Mouse (Mus musculus) CD4-positive, CD25-positive, alpha-beta regulatory T cell (primary cell): ENCODE measurements around the gene Tktl1. TPM values are rescaled to one million over a fixed set of nuclear protein-coding genes. Genes with fewer than 3 reads are reported as not detected.

Source experiments
- polyA plus RNA-seq: library from polyadenylated mRNA; unstranded; fragments of 100-300 nt; shearing (Covaris generic); gene quantifications from one replicate; pipeline ENCODE4 v1.2.1, GENCODE M21; 2017

The Tktl1 gene
- polyA plus RNA-seq = 1.2 TPM

DNA sequence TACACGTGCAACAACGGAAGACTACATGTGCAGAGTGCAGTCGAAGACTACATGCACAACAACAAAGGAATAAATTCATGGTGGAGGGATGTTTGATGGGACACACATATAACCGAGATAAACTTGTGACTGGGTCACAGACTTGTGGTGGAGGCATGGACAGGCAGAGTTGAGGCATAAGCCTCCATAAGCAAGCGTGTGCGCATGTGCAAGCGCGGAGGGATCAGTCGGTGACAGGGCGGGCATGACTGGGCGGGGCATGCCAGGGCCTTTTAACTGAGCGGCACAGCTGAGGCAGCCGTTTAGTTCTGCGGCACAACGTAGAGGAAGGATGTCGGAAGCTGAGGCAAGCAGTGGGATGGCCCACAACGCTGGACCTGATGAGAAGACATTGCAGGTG, at the start of gene Tktl1:
Gene Tktl1 (plus strand): TSS at position 301 of the 400 bp plus-strand sequence.

DNA sequence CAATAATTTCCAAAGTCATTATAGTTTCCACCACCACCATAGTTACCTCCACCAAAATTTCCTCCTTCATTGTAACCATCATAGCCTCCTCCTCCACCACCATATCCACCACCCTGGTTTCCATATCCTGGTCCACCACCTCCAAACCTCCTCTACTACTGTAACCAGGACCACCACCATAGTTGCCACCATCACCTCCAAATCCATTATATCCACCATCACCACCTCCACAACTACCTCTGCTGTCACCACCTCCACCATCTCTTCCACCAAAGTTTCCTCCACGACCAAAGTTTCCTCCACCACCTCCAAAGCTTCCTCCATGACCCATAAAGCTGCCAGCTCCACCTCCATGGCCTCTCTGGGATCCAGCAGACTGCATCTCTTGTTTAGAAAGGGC, 41.8 kb upstream of the Tktl1 start, which contains the start of gene Mecp2:
Gene Mecp2 (minus strand): TSS at position 101 of the 400 bp plus-strand sequence.

DNA sequence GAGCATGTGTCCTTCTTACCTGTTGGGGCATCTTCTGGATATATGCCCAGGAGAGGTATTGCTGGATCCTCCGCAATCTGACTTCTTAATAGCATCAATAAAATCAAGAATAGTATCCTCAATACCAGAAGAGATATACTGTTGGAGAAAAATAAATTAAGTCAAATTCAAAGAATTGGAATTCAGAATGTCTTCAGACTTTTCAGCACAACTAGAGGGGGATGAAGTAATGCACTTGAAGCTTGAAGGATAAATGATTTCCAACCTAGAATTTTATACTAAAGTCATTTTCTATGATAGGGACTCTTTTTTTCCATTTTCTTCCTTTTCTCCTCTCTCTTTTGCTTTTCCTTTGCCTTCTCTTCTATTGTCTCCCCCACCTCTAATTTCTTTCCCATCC, 9.3 kb upstream of the Tktl1 start, which contains the start of gene Tex28:
Gene Tex28 (minus strand): TSS at position 101 of the 400 bp plus-strand sequence.

DNA sequence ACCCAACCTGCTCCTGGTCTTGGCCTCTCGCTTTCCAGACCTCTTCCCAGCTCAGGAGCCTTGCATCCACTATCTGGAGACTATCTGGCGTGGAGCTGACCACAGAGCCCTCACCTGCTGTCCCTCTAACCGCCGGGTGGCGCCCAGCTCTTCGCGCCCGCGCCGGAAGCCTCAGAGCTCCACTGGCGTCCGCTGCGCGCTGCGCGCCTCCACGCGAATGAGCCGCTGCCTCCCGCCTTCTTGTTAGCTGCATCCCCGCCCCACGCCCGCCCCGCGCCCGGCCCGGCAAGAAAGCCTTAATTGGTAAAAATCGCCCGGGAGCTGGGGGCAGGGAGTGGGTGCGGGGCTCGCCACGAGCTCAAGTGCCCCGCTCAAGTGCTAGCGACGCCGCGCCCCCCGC, 72.6 kb downstream of the Tktl1 start, which contains the start of gene Flna:
Gene Flna (minus strand): TSS at position 206 of the 400 bp plus-strand sequence.

DNA sequence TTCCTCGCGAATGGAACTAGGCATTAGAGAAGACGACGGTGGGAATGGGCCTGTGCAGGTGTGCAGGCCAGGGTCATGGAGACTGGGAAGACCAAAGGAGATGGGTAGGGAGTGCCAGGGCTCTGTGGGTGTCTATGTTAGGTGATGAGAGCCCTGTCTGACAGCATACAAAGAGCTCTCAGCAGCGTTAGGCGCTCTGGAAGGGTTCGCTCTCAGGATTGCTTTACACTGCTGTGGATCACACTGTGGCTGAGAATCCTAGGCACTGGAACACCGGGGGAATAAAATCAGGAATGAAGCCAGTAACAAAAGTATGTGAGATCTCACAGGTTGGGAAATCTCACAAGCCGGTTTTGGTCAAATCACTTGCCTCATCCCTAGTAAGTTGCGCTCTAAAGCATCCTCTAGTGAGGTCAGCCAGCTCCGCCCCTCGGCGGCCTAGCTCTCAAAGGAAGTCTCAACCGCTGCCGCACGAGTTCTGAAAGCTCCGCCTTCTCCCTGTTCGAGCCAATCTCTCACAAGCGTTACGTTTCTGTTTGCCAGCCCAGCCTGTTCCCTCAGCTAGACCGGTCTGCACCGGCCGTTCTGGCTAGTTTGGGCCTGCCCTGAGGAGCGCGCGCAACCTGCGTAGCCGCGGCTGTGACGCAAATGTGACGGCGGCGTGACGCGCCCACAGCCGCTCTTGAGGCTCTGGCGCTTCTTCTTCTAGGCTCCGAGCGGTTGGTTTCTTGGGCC, 77.3 kb downstream of the Tktl1 start, which contains the start of gene Emd:
Gene Emd (plus strand): TSS at position 535 of the 735 bp plus-strand sequence.

Other genes starting within 250 kb of the Tktl1 start
- 3.9 TPM for gene Renbp, start 246.4 kb upstream of the Tktl1 start, polyA plus RNA-seq
- gene Hcfc1, start 210.9 kb upstream of the Tktl1 start, polyA plus RNA-seq = 45.8 TPM
- gene Irak1, start 153.3 kb upstream of the Tktl1 start, polyA plus RNA-seq = 201 TPM
- not detected for gene Opn1mw, start 49.8 kb upstream of the Tktl1 start, polyA plus RNA-seq
- 41.3 TPM for gene Mecp2, start 41.9 kb upstream of the Tktl1 start, polyA plus RNA-seq
- not detected for gene Tex28, start 9.4 kb upstream of the Tktl1 start, polyA plus RNA-seq
- gene Flna, start 72.6 kb downstream of the Tktl1 start, polyA plus RNA-seq = 292 TPM
- gene Emd, start 77.4 kb downstream of the Tktl1 start, polyA plus RNA-seq = 63.2 TPM
- 51.2 TPM for gene Rpl10, start 93.6 kb downstream of the Tktl1 start, polyA plus RNA-seq
- gene Taz, start 104.7 kb downstream of the Tktl1 start, polyA plus RNA-seq = 152 TPM
- 20.1 TPM for gene Dnase1l1, start 105.1 kb downstream of the Tktl1 start, polyA plus RNA-seq
- 159 TPM for gene Atp6ap1, start 119.8 kb downstream of the Tktl1 start, polyA plus RNA-seq
- gene Gdi1, start 127.7 kb downstream of the Tktl1 start, polyA plus RNA-seq = 326 TPM
- 77.1 TPM for gene Fam50a, start 135.8 kb downstream of the Tktl1 start, polyA plus RNA-seq
- gene Plxna3, start 151.8 kb downstream of the Tktl1 start, polyA plus RNA-seq = 6.1 TPM
- 54.8 TPM for gene Lage3, start 176.4 kb downstream of the Tktl1 start, polyA plus RNA-seq
- gene Ubl4a, start 196.0 kb downstream of the Tktl1 start, polyA plus RNA-seq = 66.6 TPM
- gene Slc10a3, start 196.1 kb downstream of the Tktl1 start, polyA plus RNA-seq = 42.3 TPM
- gene Fam3a, start 216.0 kb downstream of the Tktl1 start, polyA plus RNA-seq = 38.5 TPM
- gene Ikbkg, start 216.0 kb downstream of the Tktl1 start, polyA plus RNA-seq = 44.6 TPM